Mouse (Mus musculus) testis, adult 2 months (tissue): ENCODE results near the gene H2al1m.
"Not testable (repeated sequence)": the region's sequence is repeated elsewhere in the genome, so short reads cannot be mapped to it uniquely, and the experiment has no call there.

ENCODE experiments used
- CTCF ChIP-seq: fragments of 200-500 bp; IDR thresholded peaks from 2 replicates; pipeline ENCODE4 v1.5.1; 2012; ENCODE audit warnings: low read depth, mild to moderate bottlenecking, inconsistent platforms, low read length, moderate library complexity; ENCODE audit not compliant: control insufficient read depth, insufficient read depth, insufficient replicate concordance
- POLR2A ChIP-seq: fragments of 200-500 bp; IDR thresholded peaks from 2 replicates; pipeline ENCODE4 v1.6.1; 2012; ENCODE audit warnings: low read depth, mild to moderate bottlenecking, inconsistent platforms, low read length, moderate library complexity; ENCODE audit not compliant: control insufficient read depth

GRCm38 (mm10) chrX:9327954-9328353 is 44.4 kb downstream of the H2al1m start:
- not testable (repeated sequence) for TF ChIP-seq CTCF, POLR2A
